Mouse (Mus musculus) thymus, adult 2 months (tissue): ENCODE data around the gene Prdm9.

ENCODE experiments used
- CTCF ChIP-seq: fragments of 200-500 bp; IDR thresholded peaks from 2 replicates; pipeline ENCODE4 v1.5.1; 2012; ENCODE audit warnings: mild to moderate bottlenecking, control low read depth, low read length, moderate library complexity, borderline replicate concordance; ENCODE audit not compliant: control insufficient read depth, poor library complexity, insufficient read depth; ENCODE audit errors: extremely low read depth
- POLR2A ChIP-seq: fragments of 200-500 bp; IDR thresholded peaks from 2 replicates; pipeline ENCODE4 v1.6.1; 2012; ENCODE audit warnings: mild to moderate bottlenecking, low read length, control low read depth, moderate library complexity; ENCODE audit not compliant: control insufficient read depth, poor library complexity, insufficient read depth; ENCODE audit errors: extremely low read depth

- TF ChIP-seq POLR2A = no peak
- TF ChIP-seq CTCF = no peak
Observed at GRCm38 (mm10) chr17:15518766-15519165, 45.4 kb downstream of the Prdm9 start.
